Mouse (Mus musculus) cortical plate, adult 2 months (tissue): ENCODE results near the gene Dlk1. TPM values are rescaled to one million over a fixed set of nuclear protein-coding genes. Genes with fewer than 3 reads are reported as not detected.
"Not testable (repeated sequence)": the region's sequence is repeated elsewhere in the genome, so short reads cannot be mapped to it uniquely, and the experiment has no call there.

Experiments
- H3K27ac ChIP-seq: fragments of 200-500 bp; 2 replicates; pipeline ENCODE4 v1.5.1; 2012; ENCODE audit warnings: low read length, control low read depth, inconsistent platforms; ENCODE audit not compliant: insufficient read depth
- H3K4me1 ChIP-seq: fragments of 200-500 bp; 2 replicates; pipeline ENCODE4 v1.6.1; 2011; ENCODE audit warnings: low read length; ENCODE audit not compliant: control insufficient read depth, insufficient read depth
- H3K4me3 ChIP-seq: fragments of 200-500 bp; 2 replicates; pipeline ENCODE4 v1.5.1; 2011; ENCODE audit warnings: mild to moderate bottlenecking, low read length, control low read depth; ENCODE audit not compliant: insufficient read depth
- CTCF ChIP-seq: fragments of 200-500 bp; IDR thresholded peaks from 2 replicates; pipeline ENCODE4 v1.5.1; 2011; ENCODE audit warnings: mild to moderate bottlenecking, control low read depth, low read length; ENCODE audit not compliant: insufficient read depth; ENCODE audit errors: extremely low read depth
- POLR2A ChIP-seq: fragments of 200-500 bp; IDR thresholded peaks from 2 replicates; pipeline ENCODE4 v1.6.1; 2011; ENCODE audit warnings: mild to moderate bottlenecking, low read length, control low read depth; ENCODE audit not compliant: insufficient read depth; ENCODE audit errors: extremely low read depth
- polyA plus RNA-seq: library from polyadenylated mRNA; depleted of rRNA; stranded (reverse); fragments of >200 nt; gene quantifications from 2 replicates; pipeline ENCODE4 v1.2.3, GENCODE M21; 2012

Dlk1 gene
- polyA plus RNA-seq, 1 experiment: 1.2 TPM

DNA sequence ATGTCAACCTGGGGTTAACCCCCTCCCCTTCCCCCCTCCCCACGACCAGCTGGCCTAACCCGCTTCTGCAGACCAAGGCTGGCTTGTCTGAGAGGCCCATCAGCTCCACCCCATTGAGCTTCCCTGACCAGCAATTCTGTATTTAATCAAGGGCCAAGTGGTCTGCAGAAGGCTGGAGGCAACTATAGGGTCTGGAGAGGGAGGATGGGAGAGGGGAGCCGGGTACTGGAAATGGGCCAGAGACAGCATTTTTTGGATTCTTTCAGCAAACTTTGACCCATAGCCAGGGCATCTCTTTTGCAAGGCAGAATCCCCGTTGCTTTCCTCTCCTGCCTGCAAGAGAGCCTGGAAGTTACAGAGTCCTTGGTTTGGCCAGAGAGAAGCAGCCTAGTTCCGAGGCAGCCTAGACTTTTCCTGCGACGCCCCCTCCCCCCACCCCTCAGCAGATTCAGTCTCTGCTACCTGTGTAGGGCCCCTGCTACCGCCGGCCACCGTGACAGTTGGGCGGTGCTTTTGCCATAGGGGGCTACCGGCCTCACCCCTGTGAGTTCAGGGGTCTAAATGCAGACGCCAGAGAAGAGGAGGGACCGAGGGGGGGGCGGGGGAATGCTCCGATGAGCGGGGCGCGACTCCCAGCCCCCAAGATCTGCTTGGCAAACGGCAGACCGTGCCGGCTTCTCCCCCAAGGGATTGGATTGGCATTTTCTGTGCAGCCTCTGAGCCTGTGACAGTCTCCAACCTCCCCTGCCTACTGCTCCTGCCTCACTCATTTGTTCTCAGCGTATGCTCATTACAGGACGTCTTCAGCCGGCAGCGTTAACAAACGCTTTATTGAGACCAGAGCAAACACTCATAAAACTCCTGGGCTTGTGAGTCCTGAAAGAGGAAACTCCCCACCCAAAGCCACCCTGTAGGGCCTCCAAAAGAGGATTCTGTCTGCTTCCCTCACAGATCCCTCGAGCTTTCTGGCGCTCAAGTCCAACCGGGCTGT is 2.9 kb upstream of the Dlk1 start:
- H3K4me3 ChIP-seq: no peak overlapping the region
- H3K4me1 ChIP-seq: peaks cover 4% of the 10 kb centered on the region; the same call in 1 of the 2 replicates
- no peak overlapping the region for H3K27ac ChIP-seq
- TF ChIP-seq POLR2A (no peak), CTCF (no peak)

DNA sequence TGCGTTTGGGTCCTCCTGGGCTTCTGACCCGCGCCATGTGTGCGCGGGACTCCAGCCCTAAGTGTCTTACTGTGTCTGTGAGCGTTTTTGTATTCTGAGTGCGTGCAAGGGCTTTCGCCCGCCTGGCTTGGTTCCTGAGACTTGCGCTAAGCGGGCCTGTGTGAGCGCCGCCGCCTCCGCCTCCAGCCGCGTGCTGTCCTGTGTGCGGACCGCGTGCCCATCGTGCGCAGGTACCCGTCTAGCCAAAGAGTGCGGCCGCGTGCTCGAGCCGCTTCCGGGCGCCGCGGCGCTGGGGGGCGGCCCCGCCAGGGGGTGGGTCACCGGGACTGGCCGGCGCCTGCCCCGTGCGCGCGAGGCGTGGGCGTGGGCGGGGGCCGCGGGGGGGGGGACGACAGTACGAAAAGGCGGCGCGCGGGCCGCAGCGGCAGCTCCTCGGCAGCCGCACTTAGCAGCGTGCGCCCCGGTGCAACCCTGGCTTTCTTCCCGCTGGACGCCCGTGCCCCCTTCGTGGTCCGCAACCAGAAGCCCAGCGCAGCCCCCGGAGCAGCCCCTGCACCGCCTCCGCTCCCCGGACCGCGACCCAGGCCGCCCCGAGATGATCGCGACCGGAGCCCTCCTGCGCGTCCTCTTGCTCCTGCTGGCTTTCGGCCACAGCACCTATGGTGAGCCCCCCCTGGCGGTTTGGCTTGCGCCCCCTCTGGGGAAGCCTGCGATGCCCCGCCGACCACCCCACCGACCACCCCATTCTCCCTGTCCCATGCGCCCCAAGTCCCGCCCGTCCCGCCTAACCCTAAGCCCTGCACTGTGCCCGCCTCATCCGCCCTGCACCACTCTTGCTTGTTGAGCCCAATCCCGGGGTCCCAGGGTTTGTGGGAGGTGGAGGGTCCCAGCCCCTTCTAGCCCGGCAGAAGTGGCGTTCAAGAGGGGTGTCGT is 708 bp downstream of the Dlk1 start:
- TF ChIP-seq CTCF (no peak), POLR2A (no peak)
- Histone ChIP-seq H3K4me1 (no peaks in the 10 kb centered on the region), H3K27ac (no peak overlapping the region), H3K4me3 (no peak overlapping the region)

DNA sequence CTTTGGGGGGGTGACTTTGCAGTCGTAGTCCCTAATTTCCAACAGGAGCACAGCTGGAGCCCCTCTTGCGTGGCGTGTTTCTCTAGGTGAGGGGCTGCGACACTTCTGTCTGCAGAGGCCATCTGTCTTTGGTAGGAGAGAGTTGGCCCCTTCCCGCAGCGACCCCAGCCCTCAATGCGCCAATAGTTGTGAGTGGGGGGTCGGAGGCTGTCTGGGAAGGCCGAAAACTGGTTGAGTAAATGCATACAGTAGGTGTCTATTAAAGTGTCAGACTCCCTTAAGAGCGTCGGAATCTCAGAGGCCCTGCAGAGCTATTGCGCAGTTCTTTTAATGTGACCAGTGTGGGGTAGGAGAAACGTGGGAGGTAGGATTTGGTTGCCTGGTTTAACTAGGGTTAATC is 1.5 kb downstream of the Dlk1 start:
- Histone ChIP-seq H3K4me1 (no peaks in the 10 kb centered on the region), H3K27ac (no peak overlapping the region), H3K4me3 (no peak overlapping the region)
- TF ChIP-seq CTCF (no peak), POLR2A (no peak)

- TF ChIP-seq POLR2A (no peak), CTCF (no peak)
- no peak overlapping the region for H3K27ac ChIP-seq
- H3K4me3 ChIP-seq: no peak overlapping the region
Observed at GRCm38 (mm10) chr12:109456531-109457202, 4.0 kb downstream of the Dlk1 start.

GRCm38 (mm10) chr12:109457836-109458235 is 5.2 kb downstream of the Dlk1 start:
- no peaks in the 10 kb centered on the region for H3K4me1 ChIP-seq
- H3K27ac ChIP-seq: no peak overlapping the region
- TF ChIP-seq POLR2A: no peak
- no peak for TF ChIP-seq CTCF
- no peak overlapping the region for H3K4me3 ChIP-seq

More at GRCm38 (mm10) chr12:109456531-109457202, 4.0 kb downstream of the Dlk1 start:
- H3K4me1 ChIP-seq: no peaks in the 10 kb centered on the region

DNA sequence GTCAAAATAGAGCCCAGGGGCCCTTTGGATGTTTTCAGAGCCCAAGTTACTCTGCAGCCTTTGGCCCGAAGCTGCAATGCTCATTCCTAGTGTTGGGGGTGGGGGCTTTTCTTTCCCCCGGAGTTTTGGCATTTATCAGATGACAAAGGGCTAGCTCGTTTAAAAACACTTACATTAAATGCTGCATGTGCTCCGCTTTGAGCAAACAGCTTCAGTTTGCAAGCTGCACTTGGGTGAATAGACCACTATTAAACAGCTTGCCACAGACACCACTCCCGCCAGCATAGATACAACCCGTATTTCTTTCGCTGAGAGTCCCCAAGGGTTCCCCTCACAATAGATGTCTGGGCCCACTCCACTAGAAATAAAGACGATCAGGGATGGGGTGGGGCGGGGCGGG is 6.3 kb downstream of the Dlk1 start:
- no peaks in the 10 kb centered on the region for H3K4me1 ChIP-seq
- H3K4me3 ChIP-seq: no peak overlapping the region
- no peak for TF ChIP-seq CTCF
- TF ChIP-seq POLR2A: no peak
- no peak overlapping the region for H3K27ac ChIP-seq

GRCm38 (mm10) chr12:109459481-109460401 is 7.1 kb downstream of the Dlk1 start:
- no peak overlapping the region for H3K27ac ChIP-seq
- no peaks in the 10 kb centered on the region for H3K4me1 ChIP-seq
- TF ChIP-seq CTCF: no peak
- TF ChIP-seq POLR2A: no peak
- no peak overlapping the region for H3K4me3 ChIP-seq

- H3K4me3 ChIP-seq: no peak overlapping the region
- H3K4me1 ChIP-seq: no peaks in the 10 kb centered on the region
- no peak overlapping the region for H3K27ac ChIP-seq
- no peak for TF ChIP-seq POLR2A
- no peak for TF ChIP-seq CTCF
Observed at GRCm38 (mm10) chr12:109462594-109462993, 10.0 kb downstream of the Dlk1 start.

DNA sequence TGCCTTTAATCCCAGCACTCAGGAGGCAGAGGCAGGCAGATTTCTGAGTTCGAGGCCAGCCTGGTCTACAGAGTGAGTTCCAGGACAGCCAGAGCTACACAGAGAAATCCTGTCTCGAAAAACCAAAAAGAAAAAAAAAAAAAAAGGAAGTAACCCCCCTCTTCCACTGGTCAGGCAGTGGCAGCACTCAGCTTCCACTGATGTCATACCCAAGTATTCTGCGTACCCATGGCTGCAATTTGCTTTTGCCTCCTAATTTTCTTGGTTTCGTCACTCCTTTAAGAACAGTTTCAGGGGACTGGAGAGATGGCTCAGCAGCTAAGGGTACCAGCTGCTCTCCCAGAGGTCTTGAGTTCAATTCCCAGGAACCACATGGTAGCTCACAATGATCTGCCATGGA is 14.8 kb downstream of the Dlk1 start:
- not testable (repeated sequence) for H3K4me3 ChIP-seq, H3K4me1 ChIP-seq, H3K27ac ChIP-seq
